Mouse (Mus musculus) activated CD4-positive, CD25-positive, alpha-beta regulatory T cell, adult 4 months (primary cell): ENCODE data around the gene Rapgef5. TPM values are rescaled to one million over a fixed set of nuclear protein-coding genes. Genes with fewer than 3 reads are reported as not detected.
A peak's percentile ranks its signal among the peaks of the same experiment; 100 is the strongest.

Experiments used
- ATAC-seq: one replicate; pipeline ENCODE4 v1.8.0; 2017
- polyA plus RNA-seq, 2 experiments: library from polyadenylated mRNA; unstranded; fragments of 100-300 nt; shearing (Covaris generic); gene quantifications; one replicate each; pipeline ENCODE4 v1.2.1; 2017

Gene Rapgef5
- polyA plus RNA-seq, 2 experiments from 2014 or later: 0.42 to 0.67 TPM

- peak; percentile 71 for ATAC-seq
Measured at GRCm38 (mm10) chr12:117678916-117679315, 162.6 kb downstream of the Rapgef5 start.

DNA sequence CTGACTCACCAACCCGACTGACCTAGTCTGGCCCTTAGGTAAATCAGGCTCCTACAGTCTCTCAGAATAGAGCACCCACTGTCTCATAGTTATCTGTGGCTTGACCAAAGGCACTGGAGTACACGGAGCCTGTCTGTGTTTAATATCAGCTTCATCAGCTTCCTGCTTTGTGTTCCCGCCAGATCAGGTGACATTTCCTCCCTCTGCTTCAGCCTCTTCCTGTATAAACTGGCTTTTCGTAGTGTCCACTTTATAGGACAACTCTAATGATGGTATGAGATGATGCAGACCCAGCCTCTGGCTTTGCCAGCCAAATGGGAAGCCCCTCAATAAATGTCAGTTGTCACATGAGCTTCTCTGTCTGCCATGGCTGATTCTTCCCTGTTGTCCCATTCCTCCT lies 163.5 kb downstream of the Rapgef5 start:
- no peak for ATAC-seq

DNA sequence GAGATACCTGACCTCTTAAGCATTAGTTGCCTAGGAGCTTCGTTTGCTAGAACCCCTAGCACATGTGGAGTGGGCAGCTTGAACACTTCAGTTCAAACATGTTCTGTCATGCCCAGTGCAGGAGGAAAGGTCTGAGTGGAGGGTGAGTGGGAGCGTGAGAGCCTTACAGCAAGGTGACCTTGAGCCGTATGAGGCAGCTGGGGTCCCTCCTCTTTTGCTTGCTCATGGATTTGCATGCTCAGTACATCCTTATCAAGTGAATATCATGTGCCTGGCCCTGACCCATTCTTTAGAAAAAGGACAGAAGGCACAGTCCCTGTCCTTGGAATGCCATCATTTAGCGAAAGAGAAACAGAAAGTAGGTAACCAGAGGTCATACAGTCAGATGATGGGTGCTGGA lies 165.0 kb downstream of the Rapgef5 start:
- no peak for ATAC-seq

GRCm38 (mm10) chr12:117683377-117683776 lies 167.1 kb downstream of the Rapgef5 start:
- no peak for ATAC-seq

DNA sequence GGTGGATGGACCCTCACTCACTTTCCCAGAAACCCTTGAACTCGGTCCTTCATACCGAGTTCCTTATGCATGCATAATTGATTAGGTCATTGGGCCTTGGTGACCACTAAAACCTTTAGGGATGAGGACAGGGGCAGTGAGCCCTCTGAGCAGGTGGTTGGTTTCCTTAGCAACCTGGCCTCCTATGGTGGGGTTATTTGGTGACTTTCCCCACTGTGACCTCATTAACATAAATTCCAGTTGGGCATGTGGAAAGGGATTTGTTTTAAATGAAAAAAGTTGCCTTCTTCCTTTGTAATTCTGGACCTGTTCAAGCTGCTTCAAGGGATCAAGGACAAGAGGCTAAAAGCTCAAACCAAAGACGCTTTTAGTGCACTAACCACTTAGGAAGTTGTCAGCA lies 167.7 kb downstream of the Rapgef5 start:
- ATAC-seq: no peak

- no peak for ATAC-seq
Measured at GRCm38 (mm10) chr12:117684788-117685187, 168.5 kb downstream of the Rapgef5 start.

GRCm38 (mm10) chr12:117685336-117685735 lies 169.1 kb downstream of the Rapgef5 start:
- ATAC-seq: no peak

GRCm38 (mm10) chr12:117686732-117687131 lies 170.5 kb downstream of the Rapgef5 start:
- ATAC-seq: no peak

DNA sequence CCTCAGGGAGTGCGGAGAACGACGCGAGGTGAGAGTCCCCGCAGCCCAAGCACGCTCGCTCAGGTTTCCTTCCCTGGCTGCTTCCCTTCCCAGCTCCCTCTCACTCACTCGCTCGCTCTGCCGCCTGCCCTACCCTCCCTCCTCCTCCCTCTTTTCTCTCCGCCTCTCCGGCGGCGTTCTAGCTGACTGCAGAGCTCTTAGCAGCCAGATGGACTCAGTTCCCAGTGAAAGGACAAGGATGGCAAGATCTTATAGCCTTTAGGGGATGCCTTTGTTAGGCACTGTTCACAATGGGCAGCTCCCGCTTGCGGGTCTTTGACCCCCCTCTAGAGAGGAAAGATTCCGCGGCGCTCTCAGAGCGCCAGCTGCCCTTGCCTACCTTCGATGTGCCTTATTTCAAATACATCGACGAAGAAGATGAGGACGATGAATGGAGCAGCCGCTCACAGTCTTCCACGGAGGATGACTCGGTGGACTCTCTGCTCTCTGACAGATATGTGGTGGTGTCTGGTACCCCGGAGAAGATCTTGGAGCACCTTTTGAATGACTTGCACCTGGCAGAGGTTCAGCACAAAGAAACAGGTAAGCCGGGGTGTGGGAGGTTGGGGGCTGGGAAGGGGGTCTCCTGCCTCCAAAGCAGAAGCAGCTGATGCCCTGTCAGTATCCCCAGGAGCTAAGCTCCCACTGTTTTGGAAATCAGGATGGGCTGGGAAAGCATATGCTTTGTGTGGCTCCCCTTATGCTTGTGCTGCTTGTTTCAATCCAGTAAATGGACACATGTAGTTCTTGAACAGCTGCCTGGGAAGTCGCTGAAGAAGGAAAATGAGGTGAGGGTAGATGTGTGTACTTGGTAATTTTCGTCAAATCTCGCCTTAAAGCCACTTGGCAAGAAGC lies 172.6 kb downstream of the Rapgef5 start:
- ATAC-seq: no peak

DNA sequence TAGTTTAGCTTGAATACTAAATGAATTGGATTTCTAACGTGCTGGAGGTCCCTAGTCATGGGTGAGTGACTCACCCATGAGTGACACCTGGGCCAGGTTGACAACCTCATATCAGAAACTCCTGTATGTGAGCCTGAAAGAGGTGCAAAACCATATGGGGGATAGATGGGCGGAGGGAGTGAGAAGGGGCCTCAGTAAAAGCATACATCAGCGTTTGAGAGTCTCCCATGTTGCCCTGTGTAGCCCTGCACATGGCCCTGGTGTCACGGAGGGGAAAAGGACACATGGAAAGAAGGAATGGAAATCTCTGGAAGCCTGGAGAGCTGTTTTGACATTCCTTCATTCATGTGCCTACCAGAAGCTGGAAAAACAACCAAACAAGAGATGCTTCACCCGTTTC lies 175.1 kb downstream of the Rapgef5 start:
- no peak for ATAC-seq

DNA sequence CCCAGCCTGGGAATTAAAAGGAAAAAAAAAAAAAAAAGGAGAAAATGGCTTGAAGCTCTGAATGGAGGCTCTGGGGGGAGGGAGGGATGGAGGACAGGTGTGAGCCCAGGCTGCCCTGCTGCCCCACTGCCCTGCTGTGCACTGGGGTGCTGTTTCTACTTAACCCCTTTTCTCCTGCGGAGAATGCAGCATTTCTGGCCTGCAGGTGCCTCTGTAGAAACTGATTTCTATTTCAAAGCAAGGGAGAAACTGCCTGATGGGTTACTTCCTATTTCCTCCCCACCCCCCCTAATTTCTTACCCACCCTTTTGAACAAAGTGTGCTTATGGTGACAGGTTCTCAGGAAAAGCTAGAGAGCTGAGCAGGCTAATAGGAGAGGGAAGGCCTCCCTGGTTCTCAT lies 176.5 kb downstream of the Rapgef5 start:
- ATAC-seq: no peak

DNA sequence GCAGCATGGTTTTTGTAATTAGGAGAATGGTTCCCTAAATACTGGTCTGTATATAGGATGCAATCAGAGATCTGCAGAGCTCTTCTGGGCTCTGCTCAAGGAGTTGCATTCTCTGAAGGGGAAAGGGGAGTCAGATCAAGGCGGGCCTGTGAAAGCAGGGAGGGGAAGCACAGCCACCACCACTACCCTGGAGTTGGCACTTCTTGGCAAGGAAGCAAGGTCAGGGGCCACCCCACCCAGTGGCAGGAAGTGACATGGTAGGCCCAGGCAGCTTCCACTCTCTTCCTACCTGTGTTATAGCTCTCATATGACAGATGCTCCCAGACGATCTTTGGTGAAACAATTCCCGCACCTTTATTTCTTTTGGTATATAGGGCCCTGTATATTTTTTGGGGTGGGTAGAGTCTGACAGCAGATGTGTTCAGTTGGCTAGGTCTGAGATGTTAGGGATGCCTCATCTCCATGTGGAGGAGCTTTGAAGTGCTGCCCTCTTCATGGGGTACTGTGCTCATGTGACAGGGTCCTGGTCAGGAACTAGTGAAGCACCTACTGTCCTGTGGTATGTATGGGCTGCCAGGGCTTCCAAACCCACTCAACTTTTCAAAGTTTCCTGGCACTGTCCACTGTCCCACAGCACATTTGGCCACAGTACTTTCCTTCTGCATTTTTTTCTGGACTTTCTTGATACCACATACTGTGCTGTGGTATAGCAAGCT lies 183.8 kb downstream of the Rapgef5 start:
- peak; percentile 54 for ATAC-seq

GRCm38 (mm10) chr12:117700927-117701326 lies 184.6 kb downstream of the Rapgef5 start:
- ATAC-seq: no peak

DNA sequence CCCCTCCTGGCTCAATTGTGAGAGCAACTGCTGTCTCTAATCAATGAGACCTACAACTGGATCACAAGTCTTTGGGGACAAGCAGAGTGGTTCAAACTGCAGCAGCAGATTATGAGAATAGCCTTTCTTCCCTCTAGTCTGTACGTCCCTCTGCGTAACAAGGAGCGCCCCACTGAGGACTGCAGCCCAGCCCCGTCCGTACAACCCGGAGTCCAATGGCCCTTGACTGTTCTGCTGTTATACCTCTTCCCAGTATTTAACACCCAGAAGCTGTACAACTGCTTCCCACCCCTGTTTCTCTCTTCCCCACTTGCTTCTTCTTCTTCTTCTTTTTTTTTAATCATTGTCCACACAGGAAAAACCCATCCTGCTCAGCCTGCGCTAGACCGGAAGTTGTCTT lies 186.0 kb downstream of the Rapgef5 start:
- ATAC-seq: no peak

- ATAC-seq: no peak
Measured at GRCm38 (mm10) chr12:117702928-117703327, 186.6 kb downstream of the Rapgef5 start.

- no peak for ATAC-seq
Measured at GRCm38 (mm10) chr12:117703413-117703812, 187.1 kb downstream of the Rapgef5 start.

GRCm38 (mm10) chr12:117705308-117705707 lies 189.0 kb downstream of the Rapgef5 start:
- no peak for ATAC-seq

- no peak for ATAC-seq
Measured at GRCm38 (mm10) chr12:117709280-117709679, 193.0 kb downstream of the Rapgef5 start.

DNA sequence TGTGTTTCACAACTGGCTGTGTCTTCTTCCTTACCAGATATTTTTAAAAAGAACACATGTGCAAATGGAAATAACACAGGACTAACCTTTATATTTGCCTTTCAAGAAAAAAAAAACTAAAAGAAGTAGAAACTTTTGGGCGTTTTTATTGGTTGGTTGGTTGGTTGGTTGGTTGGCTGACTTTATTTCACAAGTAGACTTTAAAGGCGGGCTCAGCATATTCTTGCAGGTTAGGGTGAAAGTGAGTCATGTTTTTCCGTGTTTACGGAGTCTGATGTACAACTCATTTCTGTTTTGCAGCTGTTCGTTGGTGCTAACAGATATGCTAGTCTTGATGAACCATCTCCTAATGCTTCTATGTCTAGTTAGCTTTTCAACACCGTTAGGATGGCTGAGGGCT lies 196.2 kb downstream of the Rapgef5 start:
- ATAC-seq: peak; percentile 57

DNA sequence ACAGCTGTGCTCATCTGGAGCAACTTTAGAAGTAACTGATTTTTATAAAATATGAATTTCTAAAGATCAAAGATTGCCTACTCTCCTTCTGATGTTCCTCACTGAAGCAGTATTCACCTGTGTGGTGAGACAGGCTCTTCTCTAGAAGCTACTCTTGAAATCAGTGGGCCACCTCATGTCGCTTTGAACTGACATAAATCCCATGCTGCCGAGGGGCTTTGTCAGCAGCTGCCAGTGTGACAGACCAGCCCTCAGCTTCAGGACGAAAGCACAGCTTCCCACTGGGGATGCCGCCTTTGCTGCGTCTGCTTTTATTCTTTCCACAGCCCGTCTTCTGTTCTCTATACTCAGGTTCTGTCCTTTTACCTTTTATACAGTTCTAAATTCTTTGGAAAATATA lies 197.3 kb downstream of the Rapgef5 start:
- ATAC-seq: no peak

GRCm38 (mm10) chr12:117720794-117721747 lies 204.8 kb downstream of the Rapgef5 start:
- no peak for ATAC-seq

DNA sequence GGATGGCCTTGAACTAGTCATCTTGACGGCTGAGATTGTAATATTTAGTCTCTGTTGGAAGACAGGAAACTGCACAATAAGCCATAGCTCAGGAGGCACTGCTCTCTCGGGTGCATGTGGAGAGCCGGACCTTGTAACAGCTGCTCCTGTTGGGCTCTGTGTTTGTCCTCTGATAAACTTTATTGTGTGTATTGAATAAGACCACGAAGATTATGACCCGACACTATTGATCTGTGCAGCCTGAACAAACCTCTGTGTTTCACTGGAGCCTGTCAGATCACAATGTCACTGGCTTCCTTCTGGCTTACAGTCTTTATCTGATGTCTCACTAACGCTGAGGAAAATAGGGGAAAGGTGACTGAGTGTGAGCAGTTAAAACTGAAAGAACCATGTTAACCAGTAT lies 205.5 kb downstream of the Rapgef5 start:
- no peak for ATAC-seq

DNA sequence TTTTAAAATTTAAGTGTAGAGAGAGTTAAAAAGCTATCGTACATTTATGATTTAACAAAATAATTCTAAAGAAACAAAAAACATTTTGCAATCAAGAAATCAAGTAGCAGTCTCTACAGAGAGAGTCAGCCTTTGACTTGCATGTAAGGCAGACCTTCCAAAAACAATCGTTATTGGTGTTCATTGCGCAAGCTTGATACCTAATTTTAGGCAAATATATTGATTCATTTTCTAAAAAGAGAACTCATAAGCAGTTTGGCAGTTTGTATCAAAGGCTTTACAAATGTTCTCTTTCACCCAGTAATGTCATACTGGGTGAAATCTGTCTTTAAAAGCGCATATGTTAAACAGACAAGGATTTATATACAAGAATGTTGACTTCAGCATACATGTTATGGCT lies 208.7 kb downstream of the Rapgef5 start:
- ATAC-seq: no peak
